Mouse (Mus musculus): ENCODE results near the gene Syngr4. TPM values are rescaled to one million over a fixed set of nuclear protein-coding genes. Genes with fewer than 3 reads are reported as not detected.
"Not testable (repeated sequence)": the region's sequence is repeated elsewhere in the genome, so short reads cannot be mapped to it uniquely, and the experiment has no call there.

Gene Syngr4
- total and polyA plus RNA-seq, 3 experiments: not detected

DNA sequence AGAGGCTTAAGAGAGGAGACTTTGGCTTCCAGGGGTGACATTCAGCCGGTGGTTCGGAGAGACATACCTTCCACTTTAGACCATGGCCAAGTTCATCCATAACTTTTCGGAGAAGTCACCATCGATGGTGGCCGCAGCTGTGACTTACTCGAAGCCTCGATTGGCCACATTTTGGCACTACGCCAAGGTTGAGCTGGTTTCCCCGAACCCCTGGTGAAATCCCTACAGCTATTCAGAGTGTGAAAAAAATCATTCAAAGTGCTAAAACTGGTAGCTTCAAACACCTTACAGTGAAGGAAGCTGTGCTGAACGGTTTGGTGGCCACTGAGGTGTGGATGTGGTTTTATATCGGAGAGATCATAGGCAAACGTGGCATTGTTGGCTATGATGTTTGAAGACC lies 37.3 kb upstream of the Syngr4 start:
- dilution Hi-C loops (cut with MboI; ENCODE audit: extremely low pct_ligation_motif_present, extremely low pct_unique_long_range_greater_than_20kb, low sequenced_read_pairs); H3K4me1 ChIP-seq (ENCODE audit: control insufficient read depth in 1 of 2, insufficient read depth in 2 of 2); H3K27ac ChIP-seq (ENCODE audit: insufficient read depth, low read depth); in situ Hi-C loops (cut with MboI; ENCODE audit: low pct_ligation_motif_present, low pct_unique_long_range_greater_than_20kb, low sequenced_read_pairs); H3K79me2 ChIP-seq (replicated peaks; ENCODE audit: control insufficient read depth, extremely low read depth, insufficient read depth, poor library complexity, severe bottlenecking); H3K4me2 ChIP-seq (ENCODE audit: insufficient read depth, low read depth, poor library complexity, severe bottlenecking); H3K4me3 ChIP-seq (replicated peaks in 1 of 3; ENCODE audit: low read depth in 2 of 3, low read length in 2 of 3, poor library complexity in 1 of 3); H3K9ac ChIP-seq (ENCODE audit: insufficient read depth, low read depth); H3K36me3 ChIP-seq (replicated peaks in 1 of 2; ENCODE audit: control insufficient read depth in 1 of 2, insufficient read depth in 1 of 2, low read length in 1 of 2); H3K27me3 ChIP-seq (replicated peaks); DNase-seq (ENCODE audit: extremely low read depth): not testable (repeated sequence)
- peaks cover 12% of the 10 kb centered on the region for H3K9me3 ChIP-seq (replicated peaks; ENCODE audit: low read length)

DNA sequence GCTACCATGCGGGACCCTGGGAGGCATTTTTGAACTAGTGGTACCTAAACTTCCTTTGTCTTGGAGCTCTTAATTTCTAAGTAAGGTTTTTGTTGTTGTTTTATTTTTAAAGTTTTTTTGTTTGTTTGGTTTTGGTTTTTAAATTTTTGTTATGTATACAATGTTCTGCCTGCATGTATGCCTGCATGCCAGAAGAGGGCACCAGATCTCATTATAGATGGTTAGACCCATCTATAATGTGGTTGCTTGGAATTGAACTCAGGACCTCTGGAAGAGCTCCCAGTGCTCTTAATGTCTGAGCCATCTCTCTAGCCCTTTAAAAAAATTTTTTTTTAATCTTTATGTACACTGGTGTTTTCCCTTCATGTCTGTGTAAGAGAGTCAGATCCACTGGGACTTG lies 33.2 kb upstream of the Syngr4 start:
- H3K4me3 ChIP-seq (replicated peaks in 1 of 3; ENCODE audit: low read depth in 2 of 3, low read length in 2 of 3, poor library complexity in 1 of 3): no peak overlapping the region
- peaks cover 0 to 4% of the 10 kb centered on the region in 2 experiments; a peak in 1 of 4 replicates for H3K4me1 ChIP-seq (ENCODE audit: control insufficient read depth in 1 of 2, insufficient read depth in 2 of 2)
- H3K9me3 ChIP-seq (replicated peaks; ENCODE audit: low read length): peaks cover 32% of the 10 kb centered on the region
- no peaks in the 10 kb centered on the region for H3K27me3 ChIP-seq (replicated peaks)
- H3K4me2 ChIP-seq (ENCODE audit: insufficient read depth, low read depth, poor library complexity, severe bottlenecking): no peak overlapping the region
- no peak overlapping the region for H3K27ac ChIP-seq (ENCODE audit: insufficient read depth, low read depth)
- no peak for DNase-seq (ENCODE audit: extremely low read depth)
- dilution Hi-C loops (cut with MboI; ENCODE audit: extremely low pct_ligation_motif_present, extremely low pct_unique_long_range_greater_than_20kb, low sequenced_read_pairs): no loop called here
- TF ChIP-seq MEF2A (IDR thresholded peaks at IDR 0.05; ENCODE audit: borderline replicate concordance, low read depth, low read length) (no peak), CTCF (conservative IDR thresholded peaks at IDR 0.05 in 1 of 2, IDR thresholded peaks at IDR 0.05 in 1 of 2; ENCODE audit: low read depth in 2 of 2, low read length in 2 of 2) (peak in 1 of 2 experiments; percentile 39; a peak in 2 of 4 replicates)
- in situ Hi-C loops (cut with MboI; ENCODE audit: low pct_ligation_motif_present, low pct_unique_long_range_greater_than_20kb, low sequenced_read_pairs): loop anchor here (10.0 kb wide), 1 partner anchor 195 kb away; no protein-coding TSS in a partner anchor
- no peaks in the 10 kb centered on the region for H3K36me3 ChIP-seq (replicated peaks in 1 of 2; ENCODE audit: control insufficient read depth in 1 of 2, insufficient read depth in 1 of 2, low read length in 1 of 2)
- H3K79me2 ChIP-seq (replicated peaks; ENCODE audit: control insufficient read depth, extremely low read depth, insufficient read depth, poor library complexity, severe bottlenecking): no peaks in the 10 kb centered on the region
- H3K9ac ChIP-seq (ENCODE audit: insufficient read depth, low read depth): no peak overlapping the region

DNA sequence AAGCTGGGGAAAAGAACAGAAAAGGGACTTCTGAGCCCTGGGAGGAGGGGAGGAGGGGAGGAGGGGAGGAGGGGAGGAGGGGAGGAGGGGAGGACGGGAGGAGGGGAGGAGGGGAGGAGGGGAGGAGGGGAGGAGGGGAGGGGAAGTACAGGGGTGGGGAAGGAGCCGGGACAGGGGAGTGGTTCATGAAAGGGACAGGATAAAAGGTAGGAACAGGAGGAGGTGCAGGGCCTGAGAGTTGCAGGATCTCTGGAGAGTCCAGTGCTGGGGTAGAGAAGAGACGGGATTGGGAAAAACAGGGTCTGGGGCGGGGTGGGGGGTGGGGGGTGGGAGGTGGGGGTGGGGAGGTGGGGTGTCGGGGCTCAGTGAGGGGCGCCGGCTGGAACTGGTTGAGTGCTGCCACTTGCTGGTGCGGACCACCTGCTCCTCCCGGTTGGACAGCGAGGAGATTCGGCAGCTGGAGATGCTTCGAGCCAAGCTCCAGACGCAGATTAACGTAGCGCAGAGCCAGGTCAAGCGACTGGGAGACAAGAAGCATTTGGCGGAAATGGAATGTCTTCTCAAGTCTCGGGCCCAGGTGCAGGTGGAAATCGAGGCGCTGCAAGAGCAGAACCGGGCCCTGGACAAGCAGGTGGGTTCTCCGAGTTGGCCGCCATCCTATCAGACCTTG lies 32.2 kb upstream of the Syngr4 start:
- H3K27me3 ChIP-seq (replicated peaks): no peaks in the 10 kb centered on the region
- H3K9ac ChIP-seq (ENCODE audit: insufficient read depth, low read depth): no peak overlapping the region
- TF ChIP-seq MAZ (IDR thresholded peaks at IDR 0.05; ENCODE audit: low read depth, low read length): no peak
- no peak for TF ChIP-seq KAT2A (IDR thresholded peaks at IDR 0.05; ENCODE audit: insufficient replicate concordance, low read length)
- TF ChIP-seq MAX (IDR thresholded peaks at IDR 0.05; ENCODE audit: low read length): no peak
- TF ChIP-seq NELFE (IDR thresholded peaks at IDR 0.05; ENCODE audit: low read depth, low read length): no peak
- TF ChIP-seq TCF12 (IDR thresholded peaks at IDR 0.05; ENCODE audit: low read depth, low read length): no peak
- TF ChIP-seq RCOR1 (conservative IDR thresholded peaks at IDR 0.05; ENCODE audit: low read depth, low read length): no peak
- no peak for TF ChIP-seq IRF4 (IDR thresholded peaks at IDR 0.05; ENCODE audit: low read depth, low read length)
- H3K79me2 ChIP-seq (replicated peaks; ENCODE audit: control insufficient read depth, extremely low read depth, insufficient read depth, poor library complexity, severe bottlenecking): no peaks in the 10 kb centered on the region
- H3K36me3 ChIP-seq (replicated peaks in 1 of 2; ENCODE audit: control insufficient read depth in 1 of 2, insufficient read depth in 1 of 2, low read length in 1 of 2): no peaks in the 10 kb centered on the region
- no peak overlapping the region for H3K4me2 ChIP-seq (ENCODE audit: insufficient read depth, low read depth, poor library complexity, severe bottlenecking)
- no peak overlapping the region for H3K27ac ChIP-seq (ENCODE audit: insufficient read depth, low read depth)
- H3K4me1 ChIP-seq (ENCODE audit: control insufficient read depth in 1 of 2, insufficient read depth in 2 of 2): no peaks in the 10 kb centered on the region
- DNase-seq (ENCODE audit: extremely low read depth): no peak
- peaks cover 41% of the 10 kb centered on the region for H3K9me3 ChIP-seq (replicated peaks; ENCODE audit: low read length)
- dilution Hi-C loops (cut with MboI; ENCODE audit: extremely low pct_ligation_motif_present, extremely low pct_unique_long_range_greater_than_20kb, low sequenced_read_pairs) (no loop called here), in situ Hi-C loops (cut with MboI; ENCODE audit: low pct_ligation_motif_present, low pct_unique_long_range_greater_than_20kb, low sequenced_read_pairs) (loop anchor here (10.0 kb wide), 1 partner anchor 194 kb away; no protein-coding TSS in a partner anchor)
- H3K4me3 ChIP-seq (replicated peaks in 1 of 3; ENCODE audit: low read depth in 2 of 3, low read length in 2 of 3, poor library complexity in 1 of 3): no peak overlapping the region

All from CH12.LX (cell line).